Mouse (Mus musculus) heart, embryonic 15.5 days (tissue): Measurements from ENCODE around the gene Traip. TPM values are rescaled to one million over a fixed set of nuclear protein-coding genes. Genes with fewer than 3 reads are reported as not detected.

Experiments
- ATAC-seq: fragments of 200-750 bp; cut with Nextera tagmentation; replicated peaks from 2 replicates; pipeline ENCODE4 v1.8.0; 2017; ENCODE audit warnings: low read depth, moderate TSS enrichment; ENCODE audit not compliant: insufficient number of reproducible peaks, insufficient read depth, low FRiP score
- H3K27ac ChIP-seq: fragments of 300-500 bp; sonication (generic); 2 replicates; pipeline ENCODE4 v1.5.1; 2015; ENCODE audit warnings: mild to moderate bottlenecking, inconsistent platforms
- H3K27me3 ChIP-seq: fragments of 300-500 bp; sonication (generic); 2 replicates; pipeline ENCODE4 v1.6.1; 2015; ENCODE audit warnings: inconsistent platforms
- H3K36me3 ChIP-seq: fragments of 300-500 bp; sonication (generic); 2 replicates; pipeline ENCODE4 v1.6.1; 2015; ENCODE audit warnings: mild to moderate bottlenecking, inconsistent platforms
- H3K4me1 ChIP-seq: fragments of 300-500 bp; sonication (generic); replicated peaks from 2 replicates; pipeline ENCODE4 v1.6.1; 2015; ENCODE audit warnings: inconsistent platforms
- H3K4me2 ChIP-seq: fragments of 300-500 bp; sonication (generic); 2 replicates; pipeline ENCODE4 v1.6.1; 2015; ENCODE audit warnings: inconsistent platforms, mild to moderate bottlenecking, moderate library complexity
- H3K4me3 ChIP-seq: fragments of 300-500 bp; sonication (generic); 2 replicates; pipeline ENCODE4 v1.5.1; 2015; ENCODE audit warnings: mild to moderate bottlenecking, inconsistent platforms
- H3K9ac ChIP-seq: fragments of 300-500 bp; sonication (generic); 2 replicates; pipeline ENCODE4 v1.6.1; 2015; ENCODE audit warnings: mild to moderate bottlenecking, inconsistent platforms
- H3K9me3 ChIP-seq: fragments of 300-500 bp; sonication (generic); replicated peaks from 2 replicates; pipeline ENCODE4 v1.6.1; 2016; ENCODE audit warnings: inconsistent platforms
- WGBS: fragments of 180-500 bp; shearing (Covaris S2); methylation state at CpG from one replicate; pipeline ENCODE4 v1.1.7; 2015; ENCODE audit warnings: mixed read lengths; 5-methylcytosine and 5-hydroxymethylcytosine counted together
- polyA plus RNA-seq: library from polyadenylated mRNA; unstranded; fragments of >200 nt; fragmentation: Nextera tagmentation; extraction: Ambion mirVana; gene quantifications from 2 replicates; pipeline ENCODE4 v1.2.1, GENCODE M21; 2015

Traip gene
- polyA plus RNA-seq, 1 experiment from 2014 or later, result 10.1 TPM

- Histone ChIP-seq H3K27me3 (peaks cover 16% of the 10 kb centered on the region), H3K9ac (no peak overlapping the region), H3K9me3 (no peaks in the 10 kb centered on the region), H3K27ac (no peak overlapping the region), H3K4me1 (0 out of 2 replicates have a peak, but pooled peaks cover 2% of the 10 kb centered on the region), H3K4me3 (no peak overlapping the region), H3K36me3 (no peaks in the 10 kb centered on the region), H3K4me2 (no peak overlapping the region)
- no peak for ATAC-seq
- WGBS, result 73% methylated on average over 16 of the region's 16 CpGs
Observed at GRCm38 (mm10) chr9:107914764-107915420, 35.0 kb upstream of the Traip start.

GRCm38 (mm10) chr9:107917895-107918608 is 31.9 kb upstream of the Traip start:
- 0 out of 2 replicates have a peak, but pooled peaks cover 2% of the 10 kb centered on the region for H3K4me1 ChIP-seq
- no peak overlapping the region for H3K27ac ChIP-seq
- 36% methylated on average over 13 of the region's 13 CpGs for WGBS

GRCm38 (mm10) chr9:107918884-107919283 is 31.1 kb upstream of the Traip start:
- H3K9me3 ChIP-seq, result no peaks in the 10 kb centered on the region

More at GRCm38 (mm10) chr9:107917895-107918608, 31.9 kb upstream of the Traip start:
- H3K9me3 ChIP-seq, result no peaks in the 10 kb centered on the region
- ATAC-seq, result no peak
- no peak overlapping the region for H3K4me2 ChIP-seq
- H3K9ac ChIP-seq, result no peak overlapping the region
- no peak overlapping the region for H3K4me3 ChIP-seq
- peaks cover 13% of the 10 kb centered on the region; the same call in 1 of the 2 replicates for H3K27me3 ChIP-seq
- H3K36me3 ChIP-seq, result no peaks in the 10 kb centered on the region

GRCm38 (mm10) chr9:107919441-107919840 is 30.5 kb upstream of the Traip start:
- WGBS, result 81% methylated on average over 5 of the region's 5 CpGs
- Histone ChIP-seq H3K27ac (no peak overlapping the region), H3K9me3 (no peaks in the 10 kb centered on the region), H3K4me2 (no peak overlapping the region), H3K4me1 (peaks cover 15% of the 10 kb centered on the region), H3K36me3 (no peaks in the 10 kb centered on the region), H3K4me3 (no peak overlapping the region), H3K9ac (no peak overlapping the region), H3K27me3 (peaks cover 13% of the 10 kb centered on the region; the same call in 1 of the 2 replicates)
- ATAC-seq, result no peak

More at GRCm38 (mm10) chr9:107918884-107919283, 31.1 kb upstream of the Traip start:
- Histone ChIP-seq H3K4me3 (no peak overlapping the region), H3K27ac (no peak overlapping the region), H3K4me1 (peaks cover 10% of the 10 kb centered on the region), H3K9ac (no peak overlapping the region), H3K4me2 (no peak overlapping the region), H3K27me3 (peaks cover 13% of the 10 kb centered on the region; the same call in 1 of the 2 replicates), H3K36me3 (no peaks in the 10 kb centered on the region)
- ATAC-seq, result no peak
- WGBS, result 79% methylated on average over 6 of the region's 6 CpGs

GRCm38 (mm10) chr9:107923021-107923420 is 26.9 kb upstream of the Traip start:
- 31% methylated on average over 7 of the region's 7 CpGs for WGBS
- no peak overlapping the region for H3K4me2 ChIP-seq
- ATAC-seq, result no peak

GRCm38 (mm10) chr9:107923956-107924355 is 26.0 kb upstream of the Traip start:
- 23% methylated on average over 6 of the region's 6 CpGs for WGBS
- no peaks in the 10 kb centered on the region for H3K27me3 ChIP-seq
- H3K4me2 ChIP-seq, result peak overlapping the region; percentile 7; the same call in 1 of the 2 replicates
- H3K4me3 ChIP-seq, result no peak overlapping the region
- H3K27ac ChIP-seq, result peak overlapping the region; percentile 48; the same call in 1 of the 2 replicates
- H3K9ac ChIP-seq, result no peak overlapping the region
- peaks cover 45% of the 10 kb centered on the region for H3K4me1 ChIP-seq
- H3K36me3 ChIP-seq, result no peaks in the 10 kb centered on the region
- peak; percentile 54; the same call in 1 of the 2 replicates for ATAC-seq
- no peaks in the 10 kb centered on the region for H3K9me3 ChIP-seq

More at GRCm38 (mm10) chr9:107923021-107923420, 26.9 kb upstream of the Traip start:
- H3K27ac ChIP-seq, result no peak overlapping the region
- no peaks in the 10 kb centered on the region for H3K36me3 ChIP-seq
- no peaks in the 10 kb centered on the region for H3K27me3 ChIP-seq
- no peak overlapping the region for H3K4me3 ChIP-seq
- H3K4me1 ChIP-seq, result peaks cover 39% of the 10 kb centered on the region
- no peaks in the 10 kb centered on the region for H3K9me3 ChIP-seq
- no peak overlapping the region for H3K9ac ChIP-seq

- Histone ChIP-seq H3K4me2 (no peak overlapping the region), H3K27me3 (no peaks in the 10 kb centered on the region), H3K36me3 (no peaks in the 10 kb centered on the region), H3K4me1 (peaks cover 46% of the 10 kb centered on the region), H3K9ac (no peak overlapping the region), H3K4me3 (no peak overlapping the region), H3K27ac (no peak overlapping the region), H3K9me3 (no peaks in the 10 kb centered on the region)
- ATAC-seq, result no peak
- 27% methylated on average over 3 of the region's 3 CpGs for WGBS
Observed at GRCm38 (mm10) chr9:107925251-107925650, 24.7 kb upstream of the Traip start.

GRCm38 (mm10) chr9:107926920-107927420 is 23.0 kb upstream of the Traip start:
- 27% methylated on average over 9 of the region's 9 CpGs for WGBS
- no peak overlapping the region for H3K9ac ChIP-seq
- H3K4me3 ChIP-seq, result no peak overlapping the region
- H3K27me3 ChIP-seq, result no peaks in the 10 kb centered on the region
- no peaks in the 10 kb centered on the region for H3K9me3 ChIP-seq
- no peak; the same call in 1 of the 2 replicates for ATAC-seq
- no peaks in the 10 kb centered on the region for H3K36me3 ChIP-seq
- 0 out of 2 replicates have a peak overlapping the region, but pooled peaks have one; percentile 30 for H3K4me2 ChIP-seq
- no peak overlapping the region for H3K27ac ChIP-seq
- peaks cover 46% of the 10 kb centered on the region for H3K4me1 ChIP-seq

- ATAC-seq, result no peak
- H3K9ac ChIP-seq, result no peak overlapping the region
- WGBS, result 70% methylated on average over 5 of the region's 5 CpGs
- H3K36me3 ChIP-seq, result no peaks in the 10 kb centered on the region
- no peak overlapping the region for H3K4me3 ChIP-seq
- no peak overlapping the region for H3K27ac ChIP-seq
- peaks cover 46% of the 10 kb centered on the region for H3K4me1 ChIP-seq
- H3K4me2 ChIP-seq, result no peak overlapping the region
- no peaks in the 10 kb centered on the region for H3K9me3 ChIP-seq
- H3K27me3 ChIP-seq, result no peaks in the 10 kb centered on the region
Observed at GRCm38 (mm10) chr9:107927749-107928148, 22.2 kb upstream of the Traip start.

- Histone ChIP-seq H3K27ac (no peak within 1 kb of the TSS), H3K4me1 (peaks cover 46% of the 10 kb centered on the region), H3K4me2 (no peak within 1 kb of the TSS), H3K9me3 (no peaks in the 10 kb centered on the region), H3K4me3 (no peak within 1 kb of the TSS), H3K27me3 (no peaks in the 10 kb centered on the region), H3K9ac (no peak within 1 kb of the TSS), H3K36me3 (no peaks in the 10 kb centered on the region)
- 71% methylated on average over 3 of the region's 3 CpGs for WGBS
- no peak for ATAC-seq
Observed at GRCm38 (mm10) chr9:107928169-107928568, 21.8 kb upstream of the Traip start, which contains the start of gene Actl11. Actl11 (plus strand) TSS chr9:107928469.

- Histone ChIP-seq H3K27me3 (peaks cover 32% of the 10 kb centered on the region), H3K4me2 (no peak overlapping the region), H3K9ac (no peak overlapping the region), H3K4me1 (peaks cover 31% of the 10 kb centered on the region), H3K36me3 (no peaks in the 10 kb centered on the region), H3K4me3 (no peak overlapping the region), H3K9me3 (no peaks in the 10 kb centered on the region), H3K27ac (no peak overlapping the region)
- WGBS, result 77% methylated on average over 4 of the region's 4 CpGs
- ATAC-seq, result no peak
Observed at GRCm38 (mm10) chr9:107932221-107932620, 17.7 kb upstream of the Traip start.
